Mouse (Mus musculus) midbrain, postnatal 0 days (tissue): ENCODE measurements around the gene Sh3bp5l. TPM values are rescaled to one million over a fixed set of nuclear protein-coding genes. Genes with fewer than 3 reads are reported as not detected.
"Not testable (repeated sequence)": the region's sequence is repeated elsewhere in the genome, so short reads cannot be mapped to it uniquely, and the experiment has no call there.

Source experiments
- ATAC-seq: fragments of 200-750 bp; cut with Nextera tagmentation; 2 replicates; pipeline ENCODE4 v1.8.0; 2017; ENCODE audit warnings: moderate number of reproducible peaks, mild to moderate bottlenecking, moderate TSS enrichment, moderate library complexity; ENCODE audit not compliant: low FRiP score
- DNase-seq: peaks from one replicate; pipeline ENCODE4 v3.0.0-alpha.2; 2015; ENCODE audit warnings: low spot score
- H3K27ac ChIP-seq: fragments of 300-500 bp; sonication (generic); 2 replicates; pipeline ENCODE4 v1.5.1; 2014; ENCODE audit warnings: low read depth, mild to moderate bottlenecking, low read length, mixed read lengths
- H3K27me3 ChIP-seq: fragments of 300-500 bp; sonication (generic); 2 replicates; pipeline ENCODE4 v1.6.1; 2014; ENCODE audit warnings: low read length, control low read depth, mixed read lengths; ENCODE audit not compliant: insufficient read depth
- H3K36me3 ChIP-seq: fragments of 300-500 bp; sonication (generic); 2 replicates; pipeline ENCODE4 v1.6.1; 2014; ENCODE audit warnings: low read length, control low read depth, mixed read lengths; ENCODE audit not compliant: insufficient read depth
- H3K4me1 ChIP-seq: fragments of 300-500 bp; sonication (generic); 2 replicates; pipeline ENCODE4 v1.6.1; 2014; ENCODE audit warnings: mild to moderate bottlenecking, control low read depth, antibody characterized with exemption, low read length, mixed read lengths; ENCODE audit not compliant: insufficient read depth
- H3K4me2 ChIP-seq: fragments of 300-500 bp; sonication (generic); 2 replicates; pipeline ENCODE4 v1.6.1; 2014; ENCODE audit warnings: low read depth, mild to moderate bottlenecking, low read length, mixed read lengths; ENCODE audit not compliant: poor library complexity, severe bottlenecking
- H3K4me3 ChIP-seq: fragments of 300-500 bp; sonication (generic); 2 replicates; pipeline ENCODE4 v1.5.1; 2014; ENCODE audit warnings: low read depth, mild to moderate bottlenecking, low read length, moderate library complexity
- H3K9ac ChIP-seq: fragments of 300-500 bp; sonication (generic); replicated peaks from 2 replicates; pipeline ENCODE4 v1.6.1; 2014; ENCODE audit warnings: mild to moderate bottlenecking, low read length, moderate library complexity, mixed read lengths; ENCODE audit not compliant: poor library complexity, severe bottlenecking
- H3K9me3 ChIP-seq: fragments of 300-500 bp; sonication (generic); 2 replicates; pipeline ENCODE4 v1.6.1; 2016; ENCODE audit warnings: low read length, control low read depth
- CTCF ChIP-seq: IDR thresholded peaks from 2 replicates; pipeline ENCODE4 v1.5.1; 2016; ENCODE audit warnings: antibody characterized with exemption, mild to moderate bottlenecking
- WGBS: fragments of 180-500 bp; shearing (Covaris S2); extraction: QIAGEN DNeasy Blood & Tissue Kit; methylation state at CpG from one replicate; pipeline ENCODE4 v1.1.7; 2014; 5-methylcytosine and 5-hydroxymethylcytosine counted together
- polyA plus RNA-seq: library from polyadenylated mRNA; unstranded; fragments of >200 nt; fragmentation: Nextera tagmentation; extraction: Ambion mirVana; gene quantifications from 2 replicates; pipeline ENCODE4 v1.2.1, GENCODE M21; 2015
- total RNA-seq: library from RNA; depleted of rRNA; stranded (reverse); fragments of >200 nt; gene quantifications from 2 replicates; pipeline ENCODE4 v1.2.3, GENCODE M21; 2014

Gene Sh3bp5l
- total and polyA plus RNA-seq, 2 experiments from 2014 or later, result 42.4 to 44.0 TPM

- no peak overlapping the region for H3K9ac ChIP-seq
- H3K4me3 ChIP-seq, result peak overlapping the region; percentile 63
- no peak for TF ChIP-seq CTCF
- ATAC-seq, result no peak
- peaks cover 9% of the 10 kb centered on the region; the same call in 1 of the 2 replicates for H3K4me1 ChIP-seq
- 7% methylated on average over 7 of the region's 7 CpGs for WGBS
- H3K36me3 ChIP-seq, result peaks cover under 1% of the 10 kb centered on the region; the same call in 1 of the 2 replicates
- no peaks in the 10 kb centered on the region; the same call in 1 of the 2 replicates for H3K27me3 ChIP-seq
- peak; percentile 17 for DNase-seq
- H3K9me3 ChIP-seq, result no peaks in the 10 kb centered on the region
- H3K27ac ChIP-seq, result no peak overlapping the region
- peak overlapping the region; percentile 55 for H3K4me2 ChIP-seq
Measured at GRCm38 (mm10) chr11:58303594-58303993, 26.9 kb upstream of the Sh3bp5l start.

DNA sequence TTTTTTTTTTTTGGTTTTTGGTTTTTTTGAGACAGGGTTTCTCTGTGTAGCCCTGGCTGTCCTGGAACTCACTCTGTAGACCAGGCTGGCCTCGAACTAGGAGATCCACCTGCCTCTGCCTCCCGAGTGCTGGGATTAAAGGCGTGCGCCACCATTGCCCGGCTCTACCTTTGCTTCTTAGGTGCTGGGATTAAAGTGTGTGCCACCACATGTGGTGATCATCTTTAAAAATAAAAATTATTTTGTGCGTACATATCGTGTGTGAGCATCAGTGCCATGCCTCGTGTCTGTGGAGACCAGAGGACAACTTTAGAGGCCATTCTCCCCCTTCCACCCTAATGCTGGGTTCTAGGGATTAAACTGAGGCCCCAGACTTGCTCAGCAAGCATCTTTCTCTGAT is 25.2 kb upstream of the Sh3bp5l start:
- H3K36me3 ChIP-seq, H3K27me3 ChIP-seq, H3K4me1 ChIP-seq, ATAC-seq, DNase-seq, H3K4me3 ChIP-seq, H3K27ac ChIP-seq, H3K9me3 ChIP-seq, H3K9ac ChIP-seq, H3K4me2 ChIP-seq: not testable (repeated sequence)
- 98% methylated on average over 8 of the region's 8 CpGs for WGBS

GRCm38 (mm10) chr11:58306860-58307308 is 23.6 kb upstream of the Sh3bp5l start, which contains the start of gene Zfp692:
Gene Zfp692, plus strand, starts transcription at chr11:58307069.
- Histone ChIP-seq H3K9me3 (no peaks in the 10 kb centered on the region), H3K27ac (peak within 1 kb of the TSS; percentile 67), H3K4me3 (peak within 1 kb of the TSS; percentile 31), H3K4me2 (peak within 1 kb of the TSS; percentile 56), H3K27me3 (peaks cover 2% of the 10 kb centered on the region; the same call in 1 of the 2 replicates), H3K4me1 (peaks cover 9% of the 10 kb centered on the region; the same call in 1 of the 2 replicates), H3K36me3 (peaks cover 7% of the 10 kb centered on the region; the same call in 1 of the 2 replicates), H3K9ac (peak within 1 kb of the TSS; percentile 33)
- under 1% methylated on average over 34 of the region's 34 CpGs for WGBS
- ATAC-seq (peak; percentile 84), DNase-seq (peak; percentile 99)
- TF ChIP-seq CTCF, result no peak; the same call in 1 of the 2 replicates

GRCm38 (mm10) chr11:58307411-58308080 is 23.0 kb upstream of the Sh3bp5l start:
- Histone ChIP-seq H3K36me3 (peaks cover 7% of the 10 kb centered on the region; the same call in 1 of the 2 replicates), H3K27me3 (peaks cover 2% of the 10 kb centered on the region; the same call in 1 of the 2 replicates), H3K4me2 (peak overlapping the region; percentile 56), H3K4me3 (peak overlapping the region; percentile 31), H3K9ac (peak overlapping the region; percentile 33), H3K4me1 (peaks cover 9% of the 10 kb centered on the region; the same call in 1 of the 2 replicates), H3K9me3 (no peaks in the 10 kb centered on the region), H3K27ac (peak overlapping the region; percentile 67)
- TF ChIP-seq CTCF, result no peak; the same call in 1 of the 2 replicates
- ATAC-seq, result peak; percentile 45
- under 1% methylated on average over 42 of the region's 42 CpGs for WGBS
- DNase-seq, result peak; percentile 24

DNA sequence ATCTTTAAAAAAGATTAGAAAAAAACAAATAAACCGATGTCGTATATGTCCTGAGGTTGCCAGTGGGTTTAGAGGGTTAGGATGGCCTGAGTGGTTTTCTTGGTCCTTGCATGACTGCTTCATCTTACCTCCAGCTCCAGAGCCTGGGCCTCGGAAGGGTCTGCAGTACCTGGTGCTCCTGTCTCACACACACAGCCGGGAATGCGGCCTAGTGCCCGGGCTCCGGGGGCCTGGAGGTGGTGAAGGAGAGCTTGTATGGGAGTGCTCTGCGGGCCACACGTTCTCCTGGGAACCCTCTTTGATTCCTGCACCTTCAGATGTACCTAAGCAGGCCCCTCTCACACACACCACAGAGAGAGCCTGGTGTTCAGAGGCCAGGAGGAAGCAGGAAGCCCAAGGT is 21.9 kb upstream of the Sh3bp5l start:
- H3K27ac ChIP-seq, result no peak overlapping the region
- 97% methylated on average over 9 of the region's 9 CpGs for WGBS
- H3K9ac ChIP-seq, result no peak overlapping the region
- TF ChIP-seq CTCF, result no peak
- no peak overlapping the region for H3K4me3 ChIP-seq
- ATAC-seq (no peak), DNase-seq (no peak)
- peaks cover 7% of the 10 kb centered on the region; the same call in 1 of the 2 replicates for H3K36me3 ChIP-seq
- H3K27me3 ChIP-seq, result peaks cover 2% of the 10 kb centered on the region; the same call in 1 of the 2 replicates
- no peak overlapping the region for H3K4me2 ChIP-seq
- peaks cover 9% of the 10 kb centered on the region; the same call in 1 of the 2 replicates for H3K4me1 ChIP-seq
- H3K9me3 ChIP-seq, result no peaks in the 10 kb centered on the region

GRCm38 (mm10) chr11:58314069-58314468 is 16.5 kb upstream of the Sh3bp5l start:
- H3K27ac ChIP-seq, result 0 out of 2 replicates have a peak overlapping the region, but pooled peaks have one; percentile 6
- H3K4me3 ChIP-seq, result no peak overlapping the region
- ATAC-seq (no peak), DNase-seq (peak; percentile 58)
- H3K9me3 ChIP-seq, result no peaks in the 10 kb centered on the region
- WGBS, result 71% methylated on average over 6 of the region's 6 CpGs
- H3K36me3 ChIP-seq, result peaks cover 16% of the 10 kb centered on the region
- TF ChIP-seq CTCF, result no peak
- H3K4me2 ChIP-seq, result no peak overlapping the region
- H3K9ac ChIP-seq, result no peak overlapping the region
- H3K4me1 ChIP-seq, result no peaks in the 10 kb centered on the region
- H3K27me3 ChIP-seq, result no peaks in the 10 kb centered on the region
